In the genomic region with DNA sequence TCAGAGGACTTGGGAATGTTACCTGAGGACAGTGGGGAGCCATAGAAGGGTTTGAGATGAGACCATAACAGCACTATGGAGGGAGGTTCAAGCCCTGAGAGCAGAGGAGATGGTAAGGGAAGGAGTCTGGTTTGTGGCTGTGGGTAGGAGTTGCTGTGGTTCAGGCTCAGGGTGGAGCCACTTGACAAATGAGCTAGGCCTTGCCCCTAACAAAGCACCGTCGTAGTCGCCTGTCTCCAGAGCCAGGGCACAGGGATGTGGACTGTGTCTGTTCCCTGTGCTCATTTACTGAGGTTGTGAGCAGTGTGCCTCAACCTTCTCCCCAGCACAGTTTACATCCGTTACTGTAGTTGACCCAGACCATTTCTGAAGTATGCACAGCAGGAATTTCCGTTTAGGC, we compare ENCODE assay signal across 9 mouse cellular contexts. TPM values are rescaled to one million over a fixed set of nuclear protein-coding genes. Genes with fewer than 3 reads are reported as not detected.
A peak's percentile ranks its signal among the peaks of the same experiment; 100 is the strongest.
DNase-seq lines count a peak whose midpoint lies in the region; ATAC-seq and TF ChIP-seq lines count a peak whose summit lies in the region.
"Had no signal": no experiment of that assay in that cellular context is flagged by ENCODE, and none has a peak within 500 bp of the region (broad histone marks: within the 10 kb centered on the region; RNA-seq: fewer than 3 reads in every experiment).

No protein-coding gene starts in this region.

- ATAC-seq in lung, postnatal 0 days = no peak
- ATAC-seq in embryonic facial prominence, embryonic 12.5 days (ENCODE audit: insufficient number of reproducible peaks, insufficient read depth, low FRiP score, low TSS enrichment) = no peak
- ATAC-seq in intestine, embryonic 16.5 days = no peak
- no peak for ATAC-seq in neural tube, embryonic 15.5 days (ENCODE audit: low FRiP score)
- ATAC-seq in erythroid progenitor cell, adult 5-6 weeks (replicated peaks; ENCODE audit: low FRiP score, poor library complexity, severe bottlenecking) = no peak

- H3K27ac ChIP-seq in lung, postnatal 0 days (ENCODE audit: low read length) = no peak overlapping the region
- 0 out of 2 replicates have a peak overlapping the region, but pooled peaks have one; percentile 72 for H3K27ac ChIP-seq in embryonic facial prominence, embryonic 12.5 days
- no peak overlapping the region for H3K27ac ChIP-seq in intestine, embryonic 16.5 days (ENCODE audit: low read length)
- no peak overlapping the region for H3K27ac ChIP-seq in neural tube, embryonic 15.5 days (replicated peaks)

- TF ChIP-seq CTCF in lung, postnatal 0 days (IDR thresholded peaks at IDR 0.05) = no peak

- no peaks in the 10 kb centered on the region for H3K27me3 ChIP-seq in lung, postnatal 0 days (replicated peaks; ENCODE audit: insufficient read depth, low read length)
- H3K27me3 ChIP-seq in embryonic facial prominence, embryonic 12.5 days = no peaks in the 10 kb centered on the region
- no peaks in the 10 kb centered on the region for H3K27me3 ChIP-seq in intestine, embryonic 16.5 days (replicated peaks; ENCODE audit: control insufficient read depth, insufficient read depth, low read length)
- no peaks in the 10 kb centered on the region for H3K27me3 ChIP-seq in neural tube, embryonic 15.5 days (replicated peaks)

- WGBS in lung, postnatal 0 days = 26% methylated on average over 5 of the region's 5 CpGs
- 66% methylated on average over 5 of the region's 5 CpGs for WGBS in embryonic facial prominence, embryonic 12.5 days
- 55% methylated on average over 5 of the region's 5 CpGs for WGBS in intestine, embryonic 16.5 days
- 55% methylated on average over 5 of the region's 5 CpGs for WGBS in neural tube, embryonic 15.5 days

- no peaks in the 10 kb centered on the region for H3K36me3 ChIP-seq in lung, postnatal 0 days (ENCODE audit: insufficient read depth, low read length)
- H3K36me3 ChIP-seq in embryonic facial prominence, embryonic 12.5 days = peaks cover 37% of the 10 kb centered on the region
- peaks cover 2% of the 10 kb centered on the region for H3K36me3 ChIP-seq in intestine, embryonic 16.5 days (ENCODE audit: control insufficient read depth, insufficient read depth, low read length)
- H3K36me3 ChIP-seq in neural tube, embryonic 15.5 days = peaks cover 29% of the 10 kb centered on the region

- no peak overlapping the region for H3K4me2 ChIP-seq in lung, postnatal 0 days (replicated peaks; ENCODE audit: low read depth, low read length)
- no peak overlapping the region for H3K4me2 ChIP-seq in embryonic facial prominence, embryonic 12.5 days (replicated peaks)
- no peak overlapping the region for H3K4me2 ChIP-seq in intestine, embryonic 16.5 days (ENCODE audit: low read depth, low read length)
- no peak overlapping the region for H3K4me2 ChIP-seq in neural tube, embryonic 15.5 days

- DNase-seq in lung, postnatal 0 days (ENCODE audit: low spot score) = no peak
- DNase-seq in lung, postnatal 36 days = no peak
- DNase-seq in gastrocnemius, adult 8-10 months (ENCODE audit: low spot score in 2 of 2) = no peak
- no peak for DNase-seq in adrenal gland, adult 2 months

- 0 out of 2 replicates have a peak overlapping the region, but pooled peaks have one; percentile 12 for H3K9ac ChIP-seq in lung, postnatal 0 days (replicated peaks; ENCODE audit: low read depth)
- 0 out of 2 replicates have a peak overlapping the region, but pooled peaks have one; percentile 4 for H3K9ac ChIP-seq in embryonic facial prominence, embryonic 12.5 days
- H3K9ac ChIP-seq in intestine, embryonic 16.5 days (ENCODE audit: low read depth, low read length) = 0 out of 2 replicates have a peak overlapping the region, but pooled peaks have one; percentile 10
- 0 out of 2 replicates have a peak overlapping the region, but pooled peaks have one; percentile 14 for H3K9ac ChIP-seq in neural tube, embryonic 15.5 days (replicated peaks)

- H3K9me3 ChIP-seq in lung, postnatal 0 days (ENCODE audit: low read length) = no peaks in the 10 kb centered on the region
- no peaks in the 10 kb centered on the region for H3K9me3 ChIP-seq in embryonic facial prominence, embryonic 12.5 days
- H3K9me3 ChIP-seq in intestine, embryonic 16.5 days (ENCODE audit: control insufficient read depth, low read length) = no peaks in the 10 kb centered on the region
- H3K9me3 ChIP-seq in neural tube, embryonic 15.5 days (replicated peaks) = no peaks in the 10 kb centered on the region

- no peak overlapping the region for H3K4me3 ChIP-seq in lung, postnatal 0 days (ENCODE audit: low read depth, low read length)
- no peak overlapping the region; the same call in 1 of the 2 replicates for H3K4me3 ChIP-seq in embryonic facial prominence, embryonic 12.5 days
- no peak overlapping the region for H3K4me3 ChIP-seq in intestine, embryonic 16.5 days (ENCODE audit: low read length)
- no peak overlapping the region for H3K4me3 ChIP-seq in neural tube, embryonic 15.5 days (replicated peaks)

- peaks cover 18% of the 10 kb centered on the region for H3K4me1 ChIP-seq in lung, postnatal 0 days (ENCODE audit: insufficient read depth, low read depth, low read length)
- H3K4me1 ChIP-seq in embryonic facial prominence, embryonic 12.5 days = peaks cover 28% of the 10 kb centered on the region
- peaks cover 41% of the 10 kb centered on the region for H3K4me1 ChIP-seq in intestine, embryonic 16.5 days (ENCODE audit: control insufficient read depth, insufficient read depth, low read length)
- peaks cover 68% of the 10 kb centered on the region for H3K4me1 ChIP-seq in neural tube, embryonic 15.5 days

- no peak for TF ChIP-seq EP300 in lung, postnatal 0 days (IDR thresholded peaks at IDR 0.05)

RNA-seq across cellular contexts. Expression of gene Cic, which starts 7.1 kb away (rescaled TPM):
- polyA plus RNA-seq in lung, postnatal 0 days (2015; fragmentation: Nextera tagmentation; extraction: Ambion mirVana) = 26.5 and 31.9 TPM in 2 replicates
- polyA plus RNA-seq in embryonic facial prominence, embryonic 12.5 days (2016; fragmentation: Nextera tagmentation; extraction: Ambion mirVana) = 45.7 and 47.0 TPM in 2 replicates
- 17.3 and 19.9 TPM in 2 replicates for polyA plus RNA-seq in intestine, embryonic 16.5 days (2015; fragmentation: Nextera tagmentation; extraction: Ambion mirVana)
- 33.3 and 37.2 TPM in 2 replicates for polyA plus RNA-seq in neural tube, embryonic 15.5 days (2015; fragmentation: Nextera tagmentation; extraction: Ambion mirVana)
- 114 and 181 TPM in 2 replicates for total RNA-seq in erythroid progenitor cell, adult 5-6 weeks (2015; ENCODE audit: low replicate concordance)
- total RNA-seq in erythroid progenitor cell, adult 5-6 weeks (2017; ENCODE audit: low replicate concordance) = 70.5 and 90.7 TPM in 2 replicates
- 10 to 100 TPM; 26.4 to 38.7 (median 30.1) TPM for total RNA-seq in gastrocnemius, adult 8-10 months (2022)
- 100 to 1,000 TPM; 102 to 108 TPM for total RNA-seq in adrenal gland, adult 2 months (2021)
- 111 and 123 TPM in 2 replicates for polyA plus RNA-seq in adrenal gland, adult 2 months (2012; rRNA removed)

RNA-seq across cellular contexts. Expression of gene Pafah1b3, which starts 23.2 kb away (rescaled TPM):
- polyA plus RNA-seq in lung, postnatal 0 days (2015; fragmentation: Nextera tagmentation; extraction: Ambion mirVana) = 83.8 and 87.1 TPM in 2 replicates
- polyA plus RNA-seq in embryonic facial prominence, embryonic 12.5 days (2016; fragmentation: Nextera tagmentation; extraction: Ambion mirVana) = 317 and 337 TPM in 2 replicates
- 175 and 180 TPM in 2 replicates for polyA plus RNA-seq in intestine, embryonic 16.5 days (2015; fragmentation: Nextera tagmentation; extraction: Ambion mirVana)
- polyA plus RNA-seq in neural tube, embryonic 15.5 days (2015; fragmentation: Nextera tagmentation; extraction: Ambion mirVana) = 458 and 569 TPM in 2 replicates
- 20.2 and 26.8 TPM in 2 replicates for total RNA-seq in erythroid progenitor cell, adult 5-6 weeks (2015; ENCODE audit: low replicate concordance)
- total RNA-seq in erythroid progenitor cell, adult 5-6 weeks (2017; ENCODE audit: low replicate concordance) = 8.9 and 17.3 TPM in 2 replicates
- total RNA-seq in gastrocnemius, adult 8-10 months (2022) = 1 to 10 TPM in 3 of 4 experiments, under 1 TPM in 1; 0.56 to 1.5 (median 1.1) TPM
- 10 to 100 TPM; 33.4 to 33.8 TPM for total RNA-seq in adrenal gland, adult 2 months (2021)
- 29.4 and 35.9 TPM in 2 replicates for polyA plus RNA-seq in adrenal gland, adult 2 months (2012; rRNA removed)

RNA-seq across cellular contexts. Expression of gene Erf, which starts 24.0 kb away (rescaled TPM):
- polyA plus RNA-seq in lung, postnatal 0 days (2015; fragmentation: Nextera tagmentation; extraction: Ambion mirVana) = 8.7 and 10.3 TPM in 2 replicates
- 20.0 and 20.8 TPM in 2 replicates for polyA plus RNA-seq in embryonic facial prominence, embryonic 12.5 days (2016; fragmentation: Nextera tagmentation; extraction: Ambion mirVana)
- polyA plus RNA-seq in intestine, embryonic 16.5 days (2015; fragmentation: Nextera tagmentation; extraction: Ambion mirVana) = 6.6 and 7.9 TPM in 2 replicates
- 3.7 and 6.5 TPM in 2 replicates for polyA plus RNA-seq in neural tube, embryonic 15.5 days (2015; fragmentation: Nextera tagmentation; extraction: Ambion mirVana)
- total RNA-seq in erythroid progenitor cell, adult 5-6 weeks (2015; ENCODE audit: low replicate concordance) = 0.72 and 3.4 TPM in 2 replicates
- total RNA-seq in erythroid progenitor cell, adult 5-6 weeks (2017; ENCODE audit: low replicate concordance) = 0.61 and 1.8 TPM in 2 replicates
- 1 to 10 TPM; 4.2 to 5.8 (median 5.7) TPM for total RNA-seq in gastrocnemius, adult 8-10 months (2022)
- total RNA-seq in adrenal gland, adult 2 months (2021) = 10 to 100 TPM; 16.5 to 26.6 TPM
- 50.4 and 52.8 TPM in 2 replicates for polyA plus RNA-seq in adrenal gland, adult 2 months (2012; rRNA removed)

RNA-seq across cellular contexts. Expression of gene Prr19, which starts 26.6 kb away (rescaled TPM):
- not detected in 2 replicates for polyA plus RNA-seq in lung, postnatal 0 days (2015; fragmentation: Nextera tagmentation; extraction: Ambion mirVana)
- polyA plus RNA-seq in embryonic facial prominence, embryonic 12.5 days (2016; fragmentation: Nextera tagmentation; extraction: Ambion mirVana) = 1.0 and 1.9 TPM in 2 replicates
- 0.56 and 0.93 TPM in 2 replicates for polyA plus RNA-seq in intestine, embryonic 16.5 days (2015; fragmentation: Nextera tagmentation; extraction: Ambion mirVana)
- polyA plus RNA-seq in neural tube, embryonic 15.5 days (2015; fragmentation: Nextera tagmentation; extraction: Ambion mirVana) = 3.0 and 3.5 TPM in 2 replicates
- total RNA-seq in erythroid progenitor cell, adult 5-6 weeks (2015; ENCODE audit: low replicate concordance) = not detected in 2 replicates
- total RNA-seq in erythroid progenitor cell, adult 5-6 weeks (2017; ENCODE audit: low replicate concordance) = not detected in 2 replicates
- total RNA-seq in gastrocnemius, adult 8-10 months (2022) = not detected
- total RNA-seq in adrenal gland, adult 2 months (2021) = not detected
- not detected in 2 replicates for polyA plus RNA-seq in adrenal gland, adult 2 months (2012; rRNA removed)
- total RNA-seq: layer of hippocampus, postnatal 25 days had no signal

RNA-seq across cellular contexts. Expression of gene Tmem145, which starts 31.3 kb away (rescaled TPM):
- 0.08 TPM in 1 of 2 replicates, not detected in the other for polyA plus RNA-seq in lung, postnatal 0 days (2015; fragmentation: Nextera tagmentation; extraction: Ambion mirVana)
- polyA plus RNA-seq in embryonic facial prominence, embryonic 12.5 days (2016; fragmentation: Nextera tagmentation; extraction: Ambion mirVana) = 2.7 and 4.0 TPM in 2 replicates
- 0.61 and 1.1 TPM in 2 replicates for polyA plus RNA-seq in intestine, embryonic 16.5 days (2015; fragmentation: Nextera tagmentation; extraction: Ambion mirVana)
- polyA plus RNA-seq in neural tube, embryonic 15.5 days (2015; fragmentation: Nextera tagmentation; extraction: Ambion mirVana) = 73.5 and 98.1 TPM in 2 replicates
- not detected in 2 replicates for total RNA-seq in erythroid progenitor cell, adult 5-6 weeks (2015; ENCODE audit: low replicate concordance)
- not detected in 2 replicates for total RNA-seq in erythroid progenitor cell, adult 5-6 weeks (2017; ENCODE audit: low replicate concordance)
- total RNA-seq in gastrocnemius, adult 8-10 months (2022) = not detected
- total RNA-seq in adrenal gland, adult 2 months (2021) = 1 to 10 TPM; 1.9 to 2.2 TPM
- polyA plus RNA-seq in adrenal gland, adult 2 months (2012; rRNA removed) = 8.3 and 9.3 TPM in 2 replicates
